Mouse (Mus musculus) intestine, embryonic 15.5 days (tissue): Measurements from ENCODE around the gene Phyh. TPM values are rescaled to one million over a fixed set of nuclear protein-coding genes. Genes with fewer than 3 reads are reported as not detected.

Experiments
- ATAC-seq: fragments of 200-750 bp; cut with Nextera tagmentation; 2 replicates; pipeline ENCODE4 v1.8.0; 2017; ENCODE audit warnings: moderate TSS enrichment, moderate library complexity
- H3K27ac ChIP-seq: fragments of 300-500 bp; sonication (generic); 2 replicates; pipeline ENCODE4 v1.5.1; 2015; ENCODE audit warnings: mild to moderate bottlenecking, inconsistent platforms
- H3K27me3 ChIP-seq: fragments of 300-500 bp; sonication (generic); replicated peaks from 2 replicates; pipeline ENCODE4 v1.6.1; 2015; ENCODE audit warnings: inconsistent platforms
- H3K36me3 ChIP-seq: fragments of 300-500 bp; sonication (generic); 2 replicates; pipeline ENCODE4 v1.6.1; 2015; ENCODE audit warnings: inconsistent platforms
- H3K4me1 ChIP-seq: fragments of 300-500 bp; sonication (generic); replicated peaks from 2 replicates; pipeline ENCODE4 v1.6.1; 2015; ENCODE audit warnings: inconsistent platforms
- H3K4me2 ChIP-seq: fragments of 300-500 bp; sonication (generic); replicated peaks from 2 replicates; pipeline ENCODE4 v1.6.1; 2015; ENCODE audit warnings: mild to moderate bottlenecking, inconsistent platforms
- H3K4me3 ChIP-seq: fragments of 300-500 bp; sonication (generic); replicated peaks from 2 replicates; pipeline ENCODE4 v1.5.1; 2015; ENCODE audit warnings: inconsistent platforms
- H3K9ac ChIP-seq: fragments of 300-500 bp; sonication (generic); 2 replicates; pipeline ENCODE4 v1.6.1; 2015; ENCODE audit warnings: inconsistent platforms
- H3K9me3 ChIP-seq: fragments of 300-500 bp; sonication (generic); 2 replicates; pipeline ENCODE4 v1.6.1; 2016; ENCODE audit warnings: inconsistent platforms
- WGBS: fragments of 180-500 bp; shearing (Covaris S2); methylation state at CpG from one replicate; pipeline ENCODE4 v1.1.7; 2015; 5-methylcytosine and 5-hydroxymethylcytosine counted together
- polyA plus RNA-seq: library from polyadenylated mRNA; unstranded; fragments of >200 nt; fragmentation: Nextera tagmentation; extraction: Ambion mirVana; gene quantifications from 2 replicates; pipeline ENCODE4 v1.2.1, GENCODE M21; 2015

Gene Phyh
- polyA plus RNA-seq, 1 experiment from 2014 or later, result 83.7 TPM

GRCm38 (mm10) chr2:4978091-4978490, 59.3 kb downstream of the Phyh start:
- Histone ChIP-seq H3K9me3 (no peaks in the 10 kb centered on the region), H3K36me3 (no peaks in the 10 kb centered on the region), H3K9ac (no peak overlapping the region), H3K27ac (no peak overlapping the region), H3K4me2 (no peak overlapping the region), H3K27me3 (no peaks in the 10 kb centered on the region), H3K4me3 (no peak overlapping the region), H3K4me1 (0 out of 2 replicates have a peak, but pooled peaks cover 2% of the 10 kb centered on the region)
- WGBS, result 45% methylated on average over 8 of the region's 8 CpGs
- no peak for ATAC-seq

- no peaks in the 10 kb centered on the region for H3K4me1 ChIP-seq
- H3K36me3 ChIP-seq, result no peaks in the 10 kb centered on the region
- H3K27ac ChIP-seq, result no peak overlapping the region
- WGBS, result 34% methylated on average over 5 of the region's 5 CpGs
- H3K9ac ChIP-seq, result no peak overlapping the region
- no peaks in the 10 kb centered on the region for H3K27me3 ChIP-seq
- H3K9me3 ChIP-seq, result no peaks in the 10 kb centered on the region
- no peak overlapping the region for H3K4me3 ChIP-seq
- H3K4me2 ChIP-seq, result no peak overlapping the region
- ATAC-seq, result no peak
Observed at GRCm38 (mm10) chr2:4983987-4984386, 65.2 kb downstream of the Phyh start.

GRCm38 (mm10) chr2:4985000-4985399, 66.2 kb downstream of the Phyh start:
- Histone ChIP-seq H3K27me3 (no peaks in the 10 kb centered on the region), H3K9ac (no peak overlapping the region), H3K4me1 (no peaks in the 10 kb centered on the region), H3K36me3 (no peaks in the 10 kb centered on the region), H3K4me3 (no peak overlapping the region), H3K27ac (no peak overlapping the region), H3K9me3 (no peaks in the 10 kb centered on the region), H3K4me2 (no peak overlapping the region)
- peak; percentile 93 for ATAC-seq
- WGBS, result 78% methylated on average over 6 of the region's 6 CpGs

- H3K36me3 ChIP-seq, result 0 out of 2 replicates have a peak, but pooled peaks cover 2% of the 10 kb centered on the region
- no peak for ATAC-seq
- no peaks in the 10 kb centered on the region for H3K9me3 ChIP-seq
- H3K27me3 ChIP-seq, result no peaks in the 10 kb centered on the region
- H3K4me1 ChIP-seq, result no peaks in the 10 kb centered on the region
- H3K27ac ChIP-seq, result no peak overlapping the region
- 71% methylated on average over 4 of the region's 4 CpGs for WGBS
- no peak overlapping the region for H3K4me3 ChIP-seq
- no peak overlapping the region for H3K4me2 ChIP-seq
- no peak overlapping the region for H3K9ac ChIP-seq
Observed at GRCm38 (mm10) chr2:4986798-4987197, 68.0 kb downstream of the Phyh start.

- Histone ChIP-seq H3K36me3 (peaks cover 5% of the 10 kb centered on the region), H3K27ac (no peak overlapping the region), H3K27me3 (no peaks in the 10 kb centered on the region), H3K4me3 (no peak overlapping the region), H3K4me2 (no peak overlapping the region), H3K9ac (no peak overlapping the region), H3K9me3 (no peaks in the 10 kb centered on the region), H3K4me1 (no peaks in the 10 kb centered on the region)
- WGBS, result 78% methylated on average over 8 of the region's 8 CpGs
- no peak for ATAC-seq
Observed at GRCm38 (mm10) chr2:4987388-4988180, 68.8 kb downstream of the Phyh start.

Other genes with a start within 250 kb of the Phyh start
- gene Bend7, start 201.2 kb upstream of the Phyh start, polyA plus RNA-seq, result 6.5 and 7.1 TPM in 2 replicates
- gene Sephs1, start 37.5 kb upstream of the Phyh start, polyA plus RNA-seq, result 58.8 and 62.4 TPM in 2 replicates
- not detected in 2 replicates for gene Ucma, start 57.1 kb downstream of the Phyh start, polyA plus RNA-seq
- 34.2 and 36.8 TPM in 2 replicates for gene Mcm10, start 93.8 kb downstream of the Phyh start, polyA plus RNA-seq
- gene Optn, start 145.0 kb downstream of the Phyh start, polyA plus RNA-seq, result 17.3 and 18.7 TPM in 2 replicates
- gene Ccdc3, start 218.8 kb downstream of the Phyh start, polyA plus RNA-seq, result 9.2 and 10.3 TPM in 2 replicates